Comparison of ENCODE assay signal across 8 mouse cellular contexts in the genomic region with DNA sequence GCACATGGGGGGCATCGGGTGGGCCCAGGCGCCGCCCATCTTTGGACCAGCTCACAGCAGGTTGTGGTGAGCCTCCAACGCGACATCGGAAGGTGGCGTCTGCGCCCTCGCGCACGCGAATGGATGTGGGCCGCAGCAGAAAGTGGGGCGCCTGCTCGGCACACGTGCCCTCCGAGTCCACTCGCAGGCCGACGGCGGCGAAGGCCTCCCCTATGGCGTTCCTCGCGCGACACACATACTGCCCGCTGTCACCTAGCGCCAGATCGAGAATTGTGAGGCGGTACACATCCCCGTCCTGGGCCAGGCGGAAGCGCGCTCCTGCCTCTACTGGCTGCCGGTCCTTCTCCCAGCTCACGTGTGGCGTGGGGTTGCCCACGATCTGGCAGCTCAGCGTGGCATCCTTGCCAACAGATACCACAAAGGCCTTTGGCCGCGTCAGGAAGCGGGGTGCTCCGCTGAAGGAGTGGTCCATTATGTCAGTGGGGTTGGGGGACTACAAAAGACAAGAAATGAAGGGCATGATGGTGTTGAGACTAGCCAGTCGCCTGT. TPM values are rescaled to one million over a fixed set of nuclear protein-coding genes. Genes with fewer than 3 reads are reported as not detected.
A peak's percentile ranks its signal among the peaks of the same experiment; 100 is the strongest.
DNase-seq lines count a peak whose midpoint lies in the region; ATAC-seq and TF ChIP-seq lines count a peak whose summit lies in the region.

TSS of gene Obscn (minus strand) at position 499 of the 549 bp plus-strand sequence.

- peaks cover 97% of the 10 kb centered on the region for H3K27me3 ChIP-seq in megakaryocyte, embryonic 14.5 days (replicated peaks)
- H3K27me3 ChIP-seq in forebrain, postnatal 0 days (ENCODE audit: insufficient read depth, low read length) = peaks cover 38% of the 10 kb centered on the region
- peaks cover 76% of the 10 kb centered on the region for H3K27me3 ChIP-seq in hindbrain, embryonic 12.5 days
- peaks cover 72% of the 10 kb centered on the region for H3K27me3 ChIP-seq in neural tube, embryonic 13.5 days

- DNase-seq in forebrain, postnatal 0 days = peak; percentile 27
- no peak for DNase-seq in ovary, postnatal 14 days (ENCODE audit: low spot score)
- DNase-seq in thymus, adult 18-20 months = no peak

- H3K4me1 ChIP-seq in megakaryocyte, embryonic 14.5 days = peaks cover 23% of the 10 kb centered on the region; the same call in 1 of the 2 replicates
- no peaks in the 10 kb centered on the region for H3K4me1 ChIP-seq in forebrain, postnatal 0 days (ENCODE audit: insufficient read depth)
- H3K4me1 ChIP-seq in hindbrain, embryonic 12.5 days = peaks cover 16% of the 10 kb centered on the region
- H3K4me1 ChIP-seq in neural tube, embryonic 13.5 days (replicated peaks) = peaks cover 19% of the 10 kb centered on the region; the same call in 1 of the 2 replicates

- peak within 1 kb of the TSS; percentile 14 for H3K4me3 ChIP-seq in megakaryocyte, embryonic 14.5 days (replicated peaks)
- H3K4me3 ChIP-seq in forebrain, postnatal 0 days (ENCODE audit: low read depth, low read length) = peak within 1 kb of the TSS; percentile 31
- peak within 1 kb of the TSS; percentile 30 for H3K4me3 ChIP-seq in hindbrain, embryonic 12.5 days
- H3K4me3 ChIP-seq in neural tube, embryonic 13.5 days = peak within 1 kb of the TSS; percentile 32

- TF ChIP-seq CTCF in forebrain, postnatal 0 days (IDR thresholded peaks at IDR 0.05; ENCODE audit: low read depth) = no peak

- peak within 1 kb of the TSS; percentile 2; the same call in 1 of the 2 replicates for H3K9ac ChIP-seq in forebrain, postnatal 0 days
- H3K9ac ChIP-seq in hindbrain, embryonic 12.5 days = 0 out of 2 replicates have a peak within 1 kb of the TSS, but pooled peaks have one; percentile 38
- H3K9ac ChIP-seq in neural tube, embryonic 13.5 days = 0 out of 2 replicates have a peak within 1 kb of the TSS, but pooled peaks have one; percentile 8

- peaks cover 5% of the 10 kb centered on the region; the same call in 1 of the 2 replicates for H3K9me3 ChIP-seq in megakaryocyte, embryonic 14.5 days
- H3K9me3 ChIP-seq in forebrain, postnatal 0 days (ENCODE audit: low read length) = no peaks in the 10 kb centered on the region
- no peaks in the 10 kb centered on the region for H3K9me3 ChIP-seq in hindbrain, embryonic 12.5 days (replicated peaks)
- H3K9me3 ChIP-seq in neural tube, embryonic 13.5 days = no peaks in the 10 kb centered on the region

- H3K36me3 ChIP-seq in megakaryocyte, embryonic 14.5 days (replicated peaks; ENCODE audit: low read length) = no peaks in the 10 kb centered on the region
- no peaks in the 10 kb centered on the region for H3K36me3 ChIP-seq in forebrain, postnatal 0 days (ENCODE audit: insufficient read depth)
- no peaks in the 10 kb centered on the region for H3K36me3 ChIP-seq in hindbrain, embryonic 12.5 days
- no peaks in the 10 kb centered on the region for H3K36me3 ChIP-seq in neural tube, embryonic 13.5 days

- H3K27ac ChIP-seq in forebrain, postnatal 0 days (ENCODE audit: low read depth, low read length) = no peak within 1 kb of the TSS
- no peak within 1 kb of the TSS for H3K27ac ChIP-seq in hindbrain, embryonic 12.5 days
- no peak within 1 kb of the TSS for H3K27ac ChIP-seq in neural tube, embryonic 13.5 days (replicated peaks)

- no peak for ATAC-seq in megakaryocyte, adult 5-6 weeks (ENCODE audit: poor library complexity, severe bottlenecking)
- ATAC-seq in forebrain, postnatal 0 days = peak; percentile 20; the same call in 1 of the 2 replicates
- no peak for ATAC-seq in hindbrain, embryonic 12.5 days (ENCODE audit: low FRiP score)
- no peak for ATAC-seq in neural tube, embryonic 13.5 days (ENCODE audit: low read depth)
- ATAC-seq in monocyte, adult 5-6 weeks (replicated peaks; ENCODE audit: insufficient number of reproducible peaks, low FRiP score, low TSS enrichment, poor library complexity, severe bottlenecking) = no peak

- H3K4me2 ChIP-seq in forebrain, postnatal 0 days (ENCODE audit: low read depth) = peak within 1 kb of the TSS; percentile 50
- H3K4me2 ChIP-seq in hindbrain, embryonic 12.5 days (replicated peaks) = peak within 1 kb of the TSS; percentile 51
- H3K4me2 ChIP-seq in neural tube, embryonic 13.5 days = peak within 1 kb of the TSS; percentile 48

- WGBS in forebrain, postnatal 0 days = 15% methylated on average over 44 of the region's 44 CpGs
- 20% methylated on average over 43 of the region's 44 CpGs for WGBS in hindbrain, embryonic 12.5 days
- WGBS in neural tube, embryonic 13.5 days = 19% methylated on average over 44 of the region's 44 CpGs

RNA-seq across cellular contexts. Expression of gene Obscn, which starts in this region (rescaled TPM):
- 9.6 and 10.4 TPM in 2 replicates for polyA plus RNA-seq in megakaryocyte, embryonic 14.5 days (2012; ENCODE audit: insufficient read depth, low replicate concordance)
- total RNA-seq in megakaryocyte, adult 5-6 weeks (2015) = not detected in 2 replicates
- not detected in 2 replicates for total RNA-seq in megakaryocyte, adult 5-6 weeks (2017)
- total RNA-seq in forebrain, postnatal 0 days (2014; rRNA removed) = 1.5 and 1.7 TPM in 2 replicates
- 0.23 and 0.31 TPM in 2 replicates for polyA plus RNA-seq in forebrain, postnatal 0 days (2015; fragmentation: Nextera tagmentation; extraction: Ambion mirVana)
- 0.28 and 0.39 TPM in 2 replicates for polyA plus RNA-seq in hindbrain, embryonic 12.5 days (2016; fragmentation: Nextera tagmentation; extraction: Ambion mirVana)
- polyA plus RNA-seq in neural tube, embryonic 13.5 days (2015; fragmentation: Nextera tagmentation; extraction: Ambion mirVana) = 0.27 and 0.55 TPM in 2 replicates
- under 0.01 to 0.58 TPM in 2 of 3 replicates, not detected in the other for total RNA-seq in monocyte, adult 5-6 weeks (2017)
